Mouse (Mus musculus) stomach, embryonic 15.5 days (tissue): Measurements from ENCODE around the gene Cbx2. TPM values are rescaled to one million over a fixed set of nuclear protein-coding genes. Genes with fewer than 3 reads are reported as not detected.

Experiments
- ATAC-seq: fragments of 200-750 bp; cut with Nextera tagmentation; 2 replicates; pipeline ENCODE4 v1.8.0; 2017; ENCODE audit warnings: low read depth, moderate number of reproducible peaks, moderate TSS enrichment; ENCODE audit not compliant: insufficient read depth, low FRiP score
- H3K27ac ChIP-seq: fragments of 300-500 bp; sonication (generic); 2 replicates; pipeline ENCODE4 v1.5.1; 2015; ENCODE audit warnings: mild to moderate bottlenecking, inconsistent platforms
- H3K27me3 ChIP-seq: fragments of 300-500 bp; sonication (generic); replicated peaks from 2 replicates; pipeline ENCODE4 v1.6.1; 2015; ENCODE audit warnings: inconsistent platforms
- H3K36me3 ChIP-seq: fragments of 300-500 bp; sonication (generic); 2 replicates; pipeline ENCODE4 v1.6.1; 2015; ENCODE audit warnings: inconsistent platforms
- H3K4me1 ChIP-seq: fragments of 300-500 bp; sonication (generic); 2 replicates; pipeline ENCODE4 v1.6.1; 2015; ENCODE audit warnings: inconsistent platforms
- H3K4me2 ChIP-seq: fragments of 300-500 bp; sonication (generic); 2 replicates; pipeline ENCODE4 v1.6.1; 2015; ENCODE audit warnings: mild to moderate bottlenecking, inconsistent platforms
- H3K4me3 ChIP-seq: fragments of 300-500 bp; sonication (generic); replicated peaks from 2 replicates; pipeline ENCODE4 v1.5.1; 2015; ENCODE audit warnings: inconsistent platforms
- H3K9ac ChIP-seq: fragments of 300-500 bp; sonication (generic); 2 replicates; pipeline ENCODE4 v1.6.1; 2015; ENCODE audit warnings: inconsistent platforms
- H3K9me3 ChIP-seq: fragments of 300-500 bp; sonication (generic); 2 replicates; pipeline ENCODE4 v1.6.1; 2016; ENCODE audit warnings: inconsistent platforms
- WGBS: fragments of 180-500 bp; shearing (Covaris S2); methylation state at CpG from one replicate; pipeline ENCODE4 v1.1.7; 2015; 5-methylcytosine and 5-hydroxymethylcytosine counted together
- polyA plus RNA-seq: library from polyadenylated mRNA; unstranded; fragments of >200 nt; fragmentation: Nextera tagmentation; extraction: Ambion mirVana; gene quantifications from 2 replicates; pipeline ENCODE4 v1.2.1, GENCODE M21; 2015

Gene Cbx2
- polyA plus RNA-seq, 1 experiment from 2014 or later = 21.3 TPM

- peaks cover 84% of the 10 kb centered on the region for H3K27me3 ChIP-seq
- no peak overlapping the region for H3K9ac ChIP-seq
- WGBS = 3% methylated on average over 47 of the region's 47 CpGs
- ATAC-seq = no peak
- H3K36me3 ChIP-seq = no peaks in the 10 kb centered on the region
- peak overlapping the region; percentile 97 for H3K4me2 ChIP-seq
- peak overlapping the region; percentile 42 for H3K4me3 ChIP-seq
- no peak overlapping the region for H3K27ac ChIP-seq
- peaks cover 58% of the 10 kb centered on the region for H3K4me1 ChIP-seq
- no peaks in the 10 kb centered on the region for H3K9me3 ChIP-seq
Measured at GRCm38 (mm10) chr11:119054351-119055345, 31.9 kb downstream of the Cbx2 start.

GRCm38 (mm10) chr11:119055571-119056131 lies 32.9 kb downstream of the Cbx2 start:
- peak overlapping the region; percentile 47 for H3K4me3 ChIP-seq
- peaks cover 58% of the 10 kb centered on the region for H3K4me1 ChIP-seq
- no peaks in the 10 kb centered on the region for H3K9me3 ChIP-seq
- H3K36me3 ChIP-seq = no peaks in the 10 kb centered on the region
- H3K9ac ChIP-seq = no peak overlapping the region
- peak overlapping the region; percentile 97 for H3K4me2 ChIP-seq
- WGBS = 2% methylated on average over 32 of the region's 32 CpGs
- peaks cover 84% of the 10 kb centered on the region for H3K27me3 ChIP-seq
- H3K27ac ChIP-seq = no peak overlapping the region
- no peak for ATAC-seq

- Histone ChIP-seq H3K9ac (peak overlapping the region; percentile 57), H3K4me1 (peaks cover 58% of the 10 kb centered on the region)
Measured at GRCm38 (mm10) chr11:119056301-119057211, 33.8 kb downstream of the Cbx2 start.

GRCm38 (mm10) chr11:119057291-119057690 lies 34.5 kb downstream of the Cbx2 start:
- Histone ChIP-seq H3K4me2 (peak overlapping the region; percentile 97), H3K4me1 (peaks cover 54% of the 10 kb centered on the region), H3K4me3 (peak overlapping the region; percentile 47), H3K36me3 (no peaks in the 10 kb centered on the region), H3K27me3 (peaks cover 79% of the 10 kb centered on the region), H3K27ac (peak overlapping the region; percentile 52; the same call in 1 of the 2 replicates), H3K9me3 (no peaks in the 10 kb centered on the region), H3K9ac (no peak overlapping the region)
- 7% methylated on average over 9 of the region's 9 CpGs for WGBS
- ATAC-seq = no peak

More at GRCm38 (mm10) chr11:119056301-119057211, 33.8 kb downstream of the Cbx2 start:
- H3K4me3 ChIP-seq = peak overlapping the region; percentile 47
- H3K27me3 ChIP-seq = peaks cover 81% of the 10 kb centered on the region
- peak overlapping the region; percentile 52 for H3K27ac ChIP-seq
- no peaks in the 10 kb centered on the region for H3K9me3 ChIP-seq
- peak overlapping the region; percentile 97 for H3K4me2 ChIP-seq
- ATAC-seq = no peak
- no peaks in the 10 kb centered on the region for H3K36me3 ChIP-seq
- under 1% methylated on average over 64 of the region's 65 CpGs for WGBS

GRCm38 (mm10) chr11:119058041-119058995 lies 35.6 kb downstream of the Cbx2 start:
- peak overlapping the region; percentile 48; the same call in 1 of the 2 replicates for H3K27ac ChIP-seq
- H3K27me3 ChIP-seq = peaks cover 72% of the 10 kb centered on the region
- no peak overlapping the region for H3K9ac ChIP-seq
- peaks cover 45% of the 10 kb centered on the region for H3K4me1 ChIP-seq
- H3K9me3 ChIP-seq = no peaks in the 10 kb centered on the region
- peak overlapping the region; percentile 97 for H3K4me2 ChIP-seq
- H3K4me3 ChIP-seq = peak overlapping the region; percentile 27
- no peaks in the 10 kb centered on the region for H3K36me3 ChIP-seq
- 3% methylated on average over 58 of the region's 58 CpGs for WGBS
- ATAC-seq = peak; percentile 28; the same call in 1 of the 2 replicates

GRCm38 (mm10) chr11:119059256-119059655 lies 36.5 kb downstream of the Cbx2 start:
- H3K4me2 ChIP-seq = peak overlapping the region; percentile 97
- H3K9ac ChIP-seq = no peak overlapping the region
- H3K27ac ChIP-seq = no peak overlapping the region
- H3K9me3 ChIP-seq = no peaks in the 10 kb centered on the region
- no peaks in the 10 kb centered on the region for H3K36me3 ChIP-seq
- H3K27me3 ChIP-seq = peaks cover 64% of the 10 kb centered on the region
- ATAC-seq = no peak
- WGBS = 13% methylated on average over 3 of the region's 3 CpGs
- H3K4me3 ChIP-seq = no peak overlapping the region
- peaks cover 36% of the 10 kb centered on the region for H3K4me1 ChIP-seq

- no peak overlapping the region for H3K27ac ChIP-seq
- 0 out of 2 replicates have a peak, but pooled peaks cover 6% of the 10 kb centered on the region for H3K27me3 ChIP-seq
- peaks cover 3% of the 10 kb centered on the region; the same call in 1 of the 2 replicates for H3K4me1 ChIP-seq
- H3K4me3 ChIP-seq = no peak overlapping the region
- no peak overlapping the region for H3K9ac ChIP-seq
- H3K9me3 ChIP-seq = no peaks in the 10 kb centered on the region
- ATAC-seq = no peak
- H3K4me2 ChIP-seq = no peak overlapping the region
- H3K36me3 ChIP-seq = no peaks in the 10 kb centered on the region
- WGBS = 84% methylated on average over 8 of the region's 8 CpGs
Measured at GRCm38 (mm10) chr11:119066841-119067240, 44.1 kb downstream of the Cbx2 start.

- Histone ChIP-seq H3K4me2 (no peak overlapping the region), H3K4me1 (peaks cover 13% of the 10 kb centered on the region), H3K27me3 (no peaks in the 10 kb centered on the region), H3K36me3 (no peaks in the 10 kb centered on the region), H3K9me3 (no peaks in the 10 kb centered on the region), H3K27ac (no peak overlapping the region), H3K4me3 (no peak overlapping the region), H3K9ac (no peak overlapping the region)
- no peak for ATAC-seq
- WGBS = 72% methylated on average over 7 of the region's 7 CpGs
Measured at GRCm38 (mm10) chr11:119072239-119072638, 49.5 kb downstream of the Cbx2 start.

- peaks cover 14% of the 10 kb centered on the region for H3K4me1 ChIP-seq
- H3K9me3 ChIP-seq = no peaks in the 10 kb centered on the region
- ATAC-seq = no peak
- no peaks in the 10 kb centered on the region for H3K27me3 ChIP-seq
- H3K9ac ChIP-seq = no peak overlapping the region
- no peak overlapping the region for H3K4me2 ChIP-seq
- H3K36me3 ChIP-seq = no peaks in the 10 kb centered on the region
- no peak overlapping the region for H3K4me3 ChIP-seq
- no peak overlapping the region for H3K27ac ChIP-seq
- WGBS = 51% methylated on average over 6 of the region's 6 CpGs
Measured at GRCm38 (mm10) chr11:119072986-119073385, 50.2 kb downstream of the Cbx2 start.

GRCm38 (mm10) chr11:119073876-119074433 lies 51.2 kb downstream of the Cbx2 start:
- no peaks in the 10 kb centered on the region for H3K9me3 ChIP-seq
- no peak overlapping the region for H3K4me3 ChIP-seq
- no peak overlapping the region for H3K27ac ChIP-seq
- no peaks in the 10 kb centered on the region for H3K27me3 ChIP-seq
- ATAC-seq = no peak
- H3K4me1 ChIP-seq = peaks cover 24% of the 10 kb centered on the region
- no peak overlapping the region for H3K4me2 ChIP-seq
- H3K36me3 ChIP-seq = no peaks in the 10 kb centered on the region
- WGBS = 67% methylated on average over 6 of the region's 6 CpGs
- no peak overlapping the region for H3K9ac ChIP-seq
